Mouse (Mus musculus) heart, postnatal 0 days (tissue): Measurements from ENCODE around the gene Gk5. TPM values are rescaled to one million over a fixed set of nuclear protein-coding genes. Genes with fewer than 3 reads are reported as not detected.

ENCODE experiments used
- ATAC-seq: fragments of 200-750 bp; cut with Nextera tagmentation; 2 replicates; pipeline ENCODE4 v1.8.0; 2017; ENCODE audit warnings: low read depth, moderate number of reproducible peaks, moderate library complexity; ENCODE audit not compliant: insufficient read depth
- DNase-seq: peaks from one replicate; pipeline ENCODE4 v3.0.0-alpha.2; 2016; ENCODE audit warnings: low spot score
- H3K27ac ChIP-seq: fragments of 300-500 bp; sonication (generic); 2 replicates; pipeline ENCODE4 v1.5.1; 2014; ENCODE audit warnings: low read depth, mild to moderate bottlenecking
- H3K27me3 ChIP-seq: fragments of 300-500 bp; sonication (generic); 2 replicates; pipeline ENCODE4 v1.6.1; 2014; ENCODE audit warnings: low read length, mixed read lengths; ENCODE audit not compliant: control insufficient read depth, insufficient read depth
- H3K36me3 ChIP-seq: fragments of 300-500 bp; sonication (generic); replicated peaks from 2 replicates; pipeline ENCODE4 v1.6.1; 2014; ENCODE audit warnings: low read length, mixed read lengths; ENCODE audit not compliant: control insufficient read depth, insufficient read depth
- H3K4me1 ChIP-seq: fragments of 300-500 bp; sonication (generic); 2 replicates; pipeline ENCODE4 v1.6.1; 2014; ENCODE audit warnings: antibody characterized with exemption; ENCODE audit not compliant: control insufficient read depth, insufficient read depth
- H3K4me2 ChIP-seq: fragments of 300-500 bp; sonication (generic); 2 replicates; pipeline ENCODE4 v1.6.1; 2014; ENCODE audit warnings: low read depth, mild to moderate bottlenecking, low read length, moderate library complexity
- H3K4me3 ChIP-seq: fragments of 300-500 bp; sonication (generic); 2 replicates; pipeline ENCODE4 v1.5.1; 2014; ENCODE audit warnings: low read depth, low read length
- H3K9ac ChIP-seq: fragments of 300-500 bp; sonication (generic); replicated peaks from 2 replicates; pipeline ENCODE4 v1.6.1; 2014; ENCODE audit warnings: low read depth, low read length, mixed read lengths
- H3K9me3 ChIP-seq: fragments of 300-500 bp; sonication (generic); replicated peaks from 2 replicates; pipeline ENCODE4 v1.6.1; 2016; ENCODE audit warnings: low read length; ENCODE audit not compliant: control insufficient read depth
- CTCF ChIP-seq: IDR thresholded peaks from 2 replicates; pipeline ENCODE4 v1.5.1; 2016; ENCODE audit warnings: antibody characterized with exemption, control low read depth, low read depth
- EP300 ChIP-seq: IDR thresholded peaks from 2 replicates; pipeline ENCODE4 v1.6.1; 2016; ENCODE audit warnings: antibody characterized with exemption, low read depth
- WGBS: fragments of 180-500 bp; shearing (Covaris S2); extraction: QIAGEN DNeasy Blood & Tissue Kit; methylation state at CpG from one replicate; pipeline ENCODE4 v1.1.7; 2014; 5-methylcytosine and 5-hydroxymethylcytosine counted together
- polyA plus RNA-seq: library from polyadenylated mRNA; unstranded; fragments of >200 nt; fragmentation: Nextera tagmentation; extraction: Ambion mirVana; gene quantifications from 2 replicates; pipeline ENCODE4 v1.2.1, GENCODE M21; 2015
- total RNA-seq: library from RNA; depleted of rRNA; stranded (reverse); fragments of >200 nt; gene quantifications from 2 replicates; pipeline ENCODE4 v1.2.3, GENCODE M21; 2014; ENCODE audit warnings: low replicate concordance; rRNA removed

The Gk5 gene
- total and polyA plus RNA-seq, 2 experiments from 2014 or later: 0.76 to 1.7 TPM

DNA sequence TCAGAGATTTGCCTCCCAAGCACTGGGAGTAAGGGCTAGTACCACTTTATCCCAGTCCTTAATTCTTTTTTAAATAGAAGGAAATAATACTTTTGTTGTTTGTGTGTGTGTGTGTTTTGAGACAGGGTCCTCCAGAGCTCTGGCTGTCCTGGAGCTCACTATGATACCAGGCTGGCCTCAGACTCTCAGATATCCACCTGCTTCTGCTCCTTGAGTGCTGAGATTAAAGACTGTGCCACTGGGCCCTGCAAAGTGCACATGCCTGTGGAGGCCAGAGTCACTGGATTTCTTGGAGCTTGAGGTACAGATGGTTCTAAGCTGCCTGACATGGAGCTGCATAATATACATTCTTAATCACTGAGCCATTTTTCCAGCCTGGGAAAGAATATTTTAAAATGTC is 109.1 kb downstream of the Gk5 start:
- H3K27me3 ChIP-seq: no peaks in the 10 kb centered on the region
- H3K4me2 ChIP-seq: no peak overlapping the region
- H3K4me1 ChIP-seq: no peaks in the 10 kb centered on the region
- ATAC-seq (no peak), DNase-seq (no peak)
- H3K9me3 ChIP-seq: no peaks in the 10 kb centered on the region
- H3K27ac ChIP-seq: no peak overlapping the region
- no peaks in the 10 kb centered on the region for H3K36me3 ChIP-seq
- H3K4me3 ChIP-seq: no peak overlapping the region
- TF ChIP-seq EP300: no peak
- no peak for TF ChIP-seq CTCF
- H3K9ac ChIP-seq: no peak overlapping the region

GRCm38 (mm10) chr9:96230271-96230670 is 111.1 kb downstream of the Gk5 start:
- Histone ChIP-seq H3K36me3 (no peaks in the 10 kb centered on the region), H3K27ac (no peak overlapping the region), H3K4me2 (no peak overlapping the region), H3K4me1 (no peaks in the 10 kb centered on the region), H3K9ac (no peak overlapping the region), H3K9me3 (no peaks in the 10 kb centered on the region), H3K27me3 (no peaks in the 10 kb centered on the region), H3K4me3 (no peak overlapping the region)
- TF ChIP-seq EP300 (no peak), CTCF (no peak)
- no peak for DNase-seq
- 81% methylated on average over 2 of the region's 2 CpGs for WGBS
- ATAC-seq: no peak

Other genes starting within 250 kb of the Gk5 start
- 9.7 and 14.0 TPM in 2 replicates for gene Xrn1, start 164.6 kb upstream of the Gk5 start, total RNA-seq
- 7.4 and 8.8 TPM in 2 replicates for gene Xrn1, start 164.6 kb upstream of the Gk5 start, polyA plus RNA-seq
- gene Tfdp2, start 76.9 kb downstream of the Gk5 start, total RNA-seq: 32.5 and 95.8 TPM in 2 replicates
- gene Tfdp2, start 76.9 kb downstream of the Gk5 start, polyA plus RNA-seq: 33.4 and 33.7 TPM in 2 replicates
- 46.4 and 52.6 TPM in 2 replicates for gene Atp1b3, start 245.1 kb downstream of the Gk5 start, total RNA-seq
- 107 and 109 TPM in 2 replicates for gene Atp1b3, start 245.1 kb downstream of the Gk5 start, polyA plus RNA-seq